ENCODE assay signal across 13 mouse cellular contexts in genomic region chr8:122745022-122745749, GRCm38 (mm10). TPM values are rescaled to one million over a fixed set of nuclear protein-coding genes. Genes with fewer than 3 reads are reported as not detected.
DNase-seq lines count a peak whose midpoint lies in the region; ATAC-seq and TF ChIP-seq lines count a peak whose summit lies in the region.
"Had no signal": no experiment of that assay in that cellular context is flagged by ENCODE, and none has a peak within 500 bp of the region (broad histone marks: within the 10 kb centered on the region; RNA-seq: fewer than 3 reads in every experiment).

No protein-coding gene starts in this region.

- H3K9ac ChIP-seq in hindbrain, embryonic 13.5 days: peak overlapping the region; percentile 49
- peak overlapping the region; percentile 7; the same call in 1 of the 2 replicates for H3K9ac ChIP-seq in midbrain, embryonic 15.5 days
- H3K9ac ChIP-seq in heart, embryonic 11.5 days (ENCODE audit: low read depth, low read length): no peak overlapping the region
- H3K9ac ChIP-seq: heart, embryonic 15.5 days had no signal

- 27% methylated on average over 17 of the region's 17 CpGs for WGBS in embryonic facial prominence, embryonic 10.5 days
- WGBS in hindbrain, embryonic 13.5 days: 13% methylated on average over 17 of the region's 17 CpGs
- 12% methylated on average over 17 of the region's 17 CpGs for WGBS in midbrain, embryonic 15.5 days
- 29% methylated on average over 17 of the region's 17 CpGs for WGBS in heart, embryonic 11.5 days (ENCODE audit: insufficient replicate concordance)
- WGBS in kidney, adult 2 months: 23% methylated on average over 17 of the region's 17 CpGs

- H3K27ac ChIP-seq in embryonic facial prominence, embryonic 10.5 days (replicated peaks): 0 out of 2 replicates have a peak overlapping the region, but pooled peaks have one; percentile 5
- peak overlapping the region; percentile 98 for H3K27ac ChIP-seq in hindbrain, embryonic 13.5 days
- H3K27ac ChIP-seq in midbrain, embryonic 15.5 days: peak overlapping the region; percentile 91
- H3K27ac ChIP-seq in heart, embryonic 11.5 days (ENCODE audit: low read depth, low read length): no peak overlapping the region
- no peak overlapping the region for H3K27ac ChIP-seq in kidney, adult 2 months (ENCODE audit: insufficient read depth, low read depth, low read length)
- H3K27ac ChIP-seq: heart, embryonic 15.5 days had no signal

- peaks cover 88% of the 10 kb centered on the region for H3K27me3 ChIP-seq in embryonic facial prominence, embryonic 10.5 days (replicated peaks; ENCODE audit: low read depth, poor library complexity, severe bottlenecking)
- 0 out of 2 replicates have a peak, but pooled peaks cover 4% of the 10 kb centered on the region for H3K27me3 ChIP-seq in hindbrain, embryonic 13.5 days
- no peaks in the 10 kb centered on the region for H3K27me3 ChIP-seq in midbrain, embryonic 15.5 days (replicated peaks)
- peaks cover 72% of the 10 kb centered on the region for H3K27me3 ChIP-seq in heart, embryonic 11.5 days (ENCODE audit: control insufficient read depth, insufficient read depth, low read length)
- H3K27me3 ChIP-seq in kidney, adult 2 months (replicated peaks; ENCODE audit: control insufficient read depth, insufficient read depth, low read length): no peaks in the 10 kb centered on the region

- no peaks in the 10 kb centered on the region for H3K36me3 ChIP-seq in embryonic facial prominence, embryonic 10.5 days (replicated peaks)
- H3K36me3 ChIP-seq in hindbrain, embryonic 13.5 days: no peaks in the 10 kb centered on the region
- no peaks in the 10 kb centered on the region for H3K36me3 ChIP-seq in midbrain, embryonic 15.5 days (replicated peaks)
- H3K36me3 ChIP-seq in heart, embryonic 11.5 days (ENCODE audit: control insufficient read depth, insufficient read depth, low read length): no peaks in the 10 kb centered on the region
- H3K36me3 ChIP-seq in kidney, adult 2 months (ENCODE audit: control insufficient read depth, insufficient read depth, low read length): no peaks in the 10 kb centered on the region
- H3K36me3 ChIP-seq: G1E; heart, embryonic 15.5 days had no signal

- TF ChIP-seq CTCF in kidney, adult 2 months (conservative IDR thresholded peaks at IDR 0.05; ENCODE audit: insufficient read depth, insufficient read length, low read depth, low read length): no peak

- DNase-seq in cerebellum, adult 8-10 months: peak; percentile 62
- peak; percentile 14 for DNase-seq in embryonic facial prominence, embryonic 10.5 days (ENCODE audit: low spot score)
- no peak for DNase-seq in layer of hippocampus, postnatal 36 days
- no peak for DNase-seq in kidney, adult 2 months
- DNase-seq in spleen, postnatal 14 days (ENCODE audit: low spot score in 2 of 2): no peak
- DNase-seq: adrenal gland, postnatal 10 days; kidney, postnatal 36 days had no signal

- no peak for TF ChIP-seq POLR2A in kidney, adult 2 months (IDR thresholded peaks at IDR 0.05; ENCODE audit: low read depth, low read length)

- no peaks in the 10 kb centered on the region for H3K9me3 ChIP-seq in embryonic facial prominence, embryonic 10.5 days
- no peaks in the 10 kb centered on the region for H3K9me3 ChIP-seq in hindbrain, embryonic 13.5 days
- H3K9me3 ChIP-seq in midbrain, embryonic 15.5 days: no peaks in the 10 kb centered on the region
- H3K9me3 ChIP-seq in heart, embryonic 11.5 days (replicated peaks; ENCODE audit: control insufficient read depth, low read length): no peaks in the 10 kb centered on the region
- H3K9me3 ChIP-seq: G1E; heart, embryonic 15.5 days had no signal

- H3K4me1 ChIP-seq in embryonic facial prominence, embryonic 10.5 days: peaks cover 44% of the 10 kb centered on the region
- H3K4me1 ChIP-seq in hindbrain, embryonic 13.5 days (replicated peaks): peaks cover 98% of the 10 kb centered on the region
- H3K4me1 ChIP-seq in midbrain, embryonic 15.5 days: peaks cover 72% of the 10 kb centered on the region
- no peaks in the 10 kb centered on the region for H3K4me1 ChIP-seq in heart, embryonic 11.5 days (ENCODE audit: control insufficient read depth, insufficient read depth, low read length)
- no peaks in the 10 kb centered on the region for H3K4me1 ChIP-seq in kidney, adult 2 months (ENCODE audit: control insufficient read depth, insufficient read depth, low read length)
- H3K4me1 ChIP-seq: heart, embryonic 15.5 days had no signal

- peak overlapping the region; percentile 40 for H3K4me2 ChIP-seq in hindbrain, embryonic 13.5 days
- peak overlapping the region; percentile 32 for H3K4me2 ChIP-seq in midbrain, embryonic 15.5 days
- H3K4me2 ChIP-seq in heart, embryonic 11.5 days: no peak overlapping the region
- H3K4me2 ChIP-seq: heart, embryonic 15.5 days had no signal

- peak; percentile 71 for ATAC-seq in hindbrain, embryonic 13.5 days (ENCODE audit: low FRiP score)
- peak; percentile 65 for ATAC-seq in midbrain, embryonic 15.5 days (replicated peaks)
- ATAC-seq in heart, embryonic 11.5 days (replicated peaks; ENCODE audit: insufficient number of reproducible peaks, low FRiP score, low TSS enrichment): no peak
- ATAC-seq: lung, postnatal 0 days had no signal

- H3K4me3 ChIP-seq in embryonic facial prominence, embryonic 10.5 days: peak overlapping the region; percentile 25; the same call in 1 of the 2 replicates
- H3K4me3 ChIP-seq in hindbrain, embryonic 13.5 days: no peak overlapping the region; the same call in 1 of the 2 replicates
- H3K4me3 ChIP-seq in midbrain, embryonic 15.5 days: peak overlapping the region; percentile 7; the same call in 1 of the 2 replicates
- no peak overlapping the region for H3K4me3 ChIP-seq in heart, embryonic 11.5 days (ENCODE audit: low read depth, low read length)
- H3K4me3 ChIP-seq in kidney, adult 2 months (ENCODE audit: insufficient read depth, low read depth, low read length): no peak overlapping the region
- H3K4me3 ChIP-seq: heart, embryonic 15.5 days had no signal

RNA-seq across cellular contexts. Expression of gene Acsf3, which starts 30.1 kb away (rescaled TPM):
- 15.9 and 16.4 TPM in 2 replicates for polyA plus RNA-seq in embryonic facial prominence, embryonic 10.5 days (2016; fragmentation: Nextera tagmentation; extraction: Ambion mirVana)
- polyA plus RNA-seq in hindbrain, embryonic 13.5 days (2015; fragmentation: Nextera tagmentation; extraction: Ambion mirVana): 16.2 and 17.4 TPM in 2 replicates
- polyA plus RNA-seq in midbrain, embryonic 15.5 days (2015; fragmentation: Nextera tagmentation; extraction: Ambion mirVana): 16.4 and 18.3 TPM in 2 replicates
- 15.4 and 17.5 TPM in 2 replicates for polyA plus RNA-seq in heart, embryonic 11.5 days (2014; fragmentation: Nextera tagmentation; extraction: Ambion mirVana)
- 10 to 100 TPM; 16.2 to 21.9 TPM for total RNA-seq in layer of hippocampus, postnatal 36 days (2021)
- 73.9 and 74.9 TPM in 2 replicates for polyA plus RNA-seq in kidney, adult 2 months (2012; rRNA removed)

RNA-seq across cellular contexts. Expression of gene Cbfa2t3, which starts 46.3 kb away (rescaled TPM):
- 1.7 and 2.3 TPM in 2 replicates for polyA plus RNA-seq in embryonic facial prominence, embryonic 10.5 days (2016; fragmentation: Nextera tagmentation; extraction: Ambion mirVana)
- 27.2 and 30.2 TPM in 2 replicates for polyA plus RNA-seq in hindbrain, embryonic 13.5 days (2015; fragmentation: Nextera tagmentation; extraction: Ambion mirVana)
- 20.2 and 21.4 TPM in 2 replicates for polyA plus RNA-seq in midbrain, embryonic 15.5 days (2015; fragmentation: Nextera tagmentation; extraction: Ambion mirVana)
- polyA plus RNA-seq in heart, embryonic 11.5 days (2014; fragmentation: Nextera tagmentation; extraction: Ambion mirVana): 5.2 and 5.4 TPM in 2 replicates
- 10 to 100 TPM; 47.2 to 50.2 TPM for total RNA-seq in layer of hippocampus, postnatal 36 days (2021)
- 5.5 and 6.7 TPM in 2 replicates for polyA plus RNA-seq in kidney, adult 2 months (2012; rRNA removed)

Comparison
In these comparisons a context has a peak if more than half of its experiments do, and no peak if none do; other contexts are left out.
1. DNase-seq: peak in cerebellum, adult 8-10 months (single experiment) and embryonic facial prominence, embryonic 10.5 days (single experiment); none in layer of hippocampus, postnatal 36 days (0 of 2), kidney, adult 2 months (single experiment) and spleen, postnatal 14 days (0 of 2).
2. H3K27ac ChIP-seq: peak in embryonic facial prominence, embryonic 10.5 days (single experiment), hindbrain, embryonic 13.5 days (single experiment) and midbrain, embryonic 15.5 days (single experiment); none in heart, embryonic 11.5 days (single experiment) and kidney, adult 2 months (single experiment).
3. H3K4me3 ChIP-seq: peak in embryonic facial prominence, embryonic 10.5 days (single experiment) and midbrain, embryonic 15.5 days (single experiment); none in hindbrain, embryonic 13.5 days (single experiment), heart, embryonic 11.5 days (single experiment) and kidney, adult 2 months (single experiment).